Mouse (Mus musculus) 3134 (cell line): ENCODE data around the gene Sln.

Experiments used
- DNase-seq: peaks from one replicate; pipeline ENCODE4 v3.0.0-alpha.2; 2011; ENCODE audit warnings: low spot score; ENCODE audit not compliant: insufficient read length; ENCODE audit errors: extremely low read depth

The Sln gene

GRCm38 (mm10) chr9:53849864-53850263, at the start of gene Sln:
Sln (plus strand) TSS chr9:53850164.
- DNase-seq: no peak

GRCm38 (mm10) chr9:53802921-53803320, 47.0 kb upstream of the Sln start:
- DNase-seq: no peak

DNA sequence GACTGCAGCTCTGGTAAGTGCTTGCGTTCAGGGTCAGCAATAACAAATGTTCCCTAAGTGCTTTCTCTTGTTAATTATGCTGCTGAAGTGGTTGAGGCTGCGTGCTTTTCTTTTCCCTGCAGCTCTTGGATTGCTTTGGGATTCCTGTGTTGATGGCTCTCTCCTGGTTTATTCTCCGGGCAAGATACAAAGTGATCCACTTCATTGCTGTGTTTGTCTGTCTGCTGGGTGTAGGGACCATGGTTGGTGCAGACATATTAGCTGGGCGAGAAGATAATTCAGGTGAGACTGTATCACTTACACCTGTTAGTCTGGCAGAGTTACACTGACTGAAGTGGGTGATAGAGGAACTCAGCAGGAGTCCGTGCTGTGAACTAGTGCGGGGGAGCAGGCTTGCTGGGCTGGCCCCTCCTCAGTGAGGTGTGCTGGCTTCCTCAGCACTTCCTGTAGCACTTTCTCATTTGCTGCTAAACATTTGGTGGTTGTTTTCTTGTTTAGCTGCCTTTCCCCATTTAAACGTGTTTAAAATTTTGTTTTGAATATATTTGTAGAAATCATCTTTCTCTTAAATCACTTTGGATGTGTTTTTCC, 43.4 kb upstream of the Sln start:
- no peak for DNase-seq

DNA sequence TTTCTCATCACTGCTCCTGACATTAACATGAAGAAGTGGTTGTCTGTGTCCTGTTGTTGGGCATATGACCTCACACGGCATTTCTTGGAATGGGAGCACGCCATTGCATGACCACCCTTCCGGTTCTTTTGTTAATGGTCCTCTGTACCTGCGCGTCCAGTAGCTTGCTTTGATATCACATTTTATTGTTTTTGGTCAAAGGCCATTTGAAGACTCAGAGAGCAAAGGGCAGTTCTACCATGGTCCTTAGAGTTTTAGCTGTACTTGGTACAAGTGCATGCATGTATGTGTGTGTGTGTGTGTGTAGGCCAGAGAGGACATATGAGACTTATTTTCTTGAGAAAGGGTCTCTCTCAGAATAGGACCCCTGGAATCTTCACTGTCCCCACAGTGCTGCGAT, 36.5 kb upstream of the Sln start:
- no peak for DNase-seq

DNA sequence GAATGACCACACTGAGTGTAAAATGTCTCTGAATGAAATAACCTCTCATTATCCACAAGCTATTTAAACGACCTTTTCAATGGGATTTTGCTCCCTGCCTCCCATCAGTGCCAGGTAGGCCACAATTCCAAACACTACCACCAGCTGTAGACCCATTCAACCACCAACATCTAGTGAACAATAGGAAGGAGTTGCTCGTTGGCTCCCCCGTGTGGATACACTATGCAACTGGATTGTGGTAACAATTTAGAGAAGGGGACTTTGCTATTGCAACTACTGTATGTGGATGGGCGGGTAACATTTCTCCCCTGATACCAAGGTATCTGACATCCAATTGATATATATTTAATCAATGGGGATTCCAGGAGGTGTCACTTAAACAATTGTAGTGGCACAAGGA, 31.2 kb upstream of the Sln start:
- no peak for DNase-seq

- no peak for DNase-seq
These were observed 24.6 kb upstream of the Sln start for GRCm38 (mm10) chr9:53825318-53825717.

GRCm38 (mm10) chr9:53829081-53829865, 20.7 kb upstream of the Sln start:
- peak; percentile 11 for DNase-seq

DNA sequence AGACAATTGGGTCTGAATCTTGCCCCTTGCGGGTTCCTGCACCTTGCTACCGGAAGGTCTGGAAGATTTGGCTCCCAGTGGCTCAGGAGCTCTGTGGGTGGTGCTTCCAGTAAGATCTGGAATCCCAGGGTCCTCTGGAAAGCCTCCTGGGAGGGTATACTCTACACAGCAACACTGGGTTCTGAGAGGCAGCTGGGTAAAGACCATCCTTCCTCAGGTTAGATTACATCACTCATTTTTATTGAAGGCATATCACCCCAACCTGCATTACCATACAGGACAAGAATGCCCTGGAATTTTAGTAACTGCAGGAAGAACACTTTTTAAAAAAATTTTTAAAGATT, 20.1 kb upstream of the Sln start:
- no peak for DNase-seq

GRCm38 (mm10) chr9:53835039-53835438, 14.9 kb upstream of the Sln start:
- no peak for DNase-seq

DNA sequence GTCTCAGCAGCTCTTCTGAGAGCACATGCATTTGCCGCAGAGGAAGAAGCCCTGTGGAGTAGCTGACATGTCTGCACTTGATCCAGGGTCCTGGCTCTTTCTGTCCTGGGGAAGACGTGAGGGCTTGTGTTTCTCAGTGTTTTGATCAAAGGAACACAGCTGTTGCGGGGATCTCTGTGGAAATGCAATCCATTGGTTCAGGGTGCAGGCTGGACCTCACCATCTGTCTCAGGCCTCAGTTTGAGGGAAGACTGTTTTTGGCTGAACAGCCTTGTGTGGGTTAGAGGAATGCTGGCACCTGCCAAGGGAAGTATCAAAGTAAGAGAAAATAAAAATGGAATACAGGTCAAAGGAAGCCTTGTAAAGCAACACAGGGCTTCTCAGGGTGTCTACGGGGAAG, 14.0 kb upstream of the Sln start:
- DNase-seq: no peak

- DNase-seq: no peak
These were observed 11.1 kb upstream of the Sln start for GRCm38 (mm10) chr9:53838816-53839215.

DNA sequence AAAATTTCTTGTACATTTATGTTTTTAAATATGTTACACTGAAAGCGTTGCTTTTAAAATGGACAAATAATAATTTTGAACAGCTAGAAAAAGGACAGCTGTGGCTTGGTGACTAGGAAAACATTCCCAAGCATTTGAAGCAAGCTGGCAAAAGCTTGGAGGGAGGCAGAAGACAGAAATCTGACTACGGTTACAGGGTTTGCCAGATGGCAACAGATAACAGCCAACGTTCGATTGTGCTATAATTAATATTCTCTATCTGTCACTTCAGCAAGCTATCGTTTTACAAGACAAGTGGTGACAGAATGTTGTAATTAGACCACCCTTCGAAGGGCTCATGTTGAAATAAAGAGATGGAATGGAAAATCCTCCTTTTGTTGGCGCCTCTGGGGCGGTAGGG, 1.4 kb upstream of the Sln start:
- no peak for DNase-seq

- no peak for DNase-seq
These were observed 2.2 kb downstream of the Sln start for GRCm38 (mm10) chr9:53852158-53852557.

GRCm38 (mm10) chr9:53853672-53854071, 3.7 kb downstream of the Sln start:
- DNase-seq: no peak

DNA sequence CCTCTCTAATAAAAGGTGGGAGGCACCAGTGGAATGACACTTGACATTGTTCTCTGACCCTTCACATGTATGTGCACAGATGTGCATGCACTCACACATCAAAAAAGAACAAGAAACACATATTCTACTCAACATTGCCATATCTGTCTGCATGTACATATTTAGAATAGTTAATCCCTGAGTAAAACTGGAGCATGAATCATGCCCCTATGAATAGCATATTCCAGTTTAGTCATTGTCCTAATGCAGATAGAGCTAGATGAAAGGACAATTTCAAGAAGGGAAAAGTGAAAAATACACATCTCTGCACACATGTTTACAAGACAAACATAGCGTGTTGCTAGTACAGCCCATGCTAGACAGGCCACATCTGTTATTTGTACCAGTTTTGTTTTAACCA, 4.6 kb downstream of the Sln start:
- no peak for DNase-seq

- DNase-seq: no peak
These were observed 7.9 kb downstream of the Sln start for GRCm38 (mm10) chr9:53857864-53858263.

GRCm38 (mm10) chr9:53873239-53873638, 23.3 kb downstream of the Sln start:
- DNase-seq: no peak

- no peak for DNase-seq
These were observed 27.5 kb downstream of the Sln start for GRCm38 (mm10) chr9:53877423-53877822.

GRCm38 (mm10) chr9:53883588-53884280, 33.8 kb downstream of the Sln start:
- no peak for DNase-seq

DNA sequence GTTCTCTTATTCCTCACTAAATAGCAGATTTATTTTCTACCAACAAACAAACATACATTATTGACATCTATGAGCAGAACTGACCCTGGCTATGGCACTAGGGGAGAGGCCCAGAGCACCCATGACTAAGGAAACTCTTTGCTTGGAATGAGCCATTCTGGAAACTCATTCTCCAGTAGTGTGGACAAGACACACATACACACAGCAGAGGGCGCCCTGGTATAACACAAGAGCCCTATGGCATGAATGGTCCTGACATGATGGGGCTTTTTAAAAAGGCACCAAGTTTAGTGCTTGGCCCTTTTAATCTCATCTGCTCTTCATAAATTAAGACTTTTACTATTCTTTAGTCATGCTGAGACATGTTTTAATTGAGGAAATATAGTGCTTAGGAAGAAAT, 40.1 kb downstream of the Sln start:
- no peak for DNase-seq

DNA sequence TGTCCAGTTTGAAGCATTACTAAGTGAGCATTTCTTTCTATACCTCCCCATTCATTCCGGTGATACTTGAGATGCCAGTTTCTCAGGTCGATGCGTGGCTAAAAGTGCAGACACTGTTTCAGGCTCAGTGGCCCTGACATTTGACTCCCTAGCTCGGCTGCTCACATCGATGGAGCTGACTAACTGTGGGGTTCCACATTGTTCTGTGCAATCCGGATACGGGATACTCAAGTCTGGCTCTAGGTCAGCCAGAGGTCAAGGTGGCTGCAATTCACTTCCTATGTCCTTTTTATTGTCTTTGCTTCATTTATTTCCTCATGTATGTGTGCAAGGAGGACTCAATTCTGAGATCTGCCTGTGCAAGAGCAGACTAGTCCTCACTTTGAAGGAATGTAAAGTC, 45.9 kb downstream of the Sln start:
- DNase-seq: no peak

- no peak for DNase-seq
These were observed 49.9 kb downstream of the Sln start for GRCm38 (mm10) chr9:53899836-53900235.
